Mouse (Mus musculus): Measurements from ENCODE around the gene Ninj2. TPM values are rescaled to one million over a fixed set of nuclear protein-coding genes. Genes with fewer than 3 reads are reported as not detected.

The Ninj2 gene
- polyA plus RNA-seq, 1 experiment from 2014 or later = not detected

DNA sequence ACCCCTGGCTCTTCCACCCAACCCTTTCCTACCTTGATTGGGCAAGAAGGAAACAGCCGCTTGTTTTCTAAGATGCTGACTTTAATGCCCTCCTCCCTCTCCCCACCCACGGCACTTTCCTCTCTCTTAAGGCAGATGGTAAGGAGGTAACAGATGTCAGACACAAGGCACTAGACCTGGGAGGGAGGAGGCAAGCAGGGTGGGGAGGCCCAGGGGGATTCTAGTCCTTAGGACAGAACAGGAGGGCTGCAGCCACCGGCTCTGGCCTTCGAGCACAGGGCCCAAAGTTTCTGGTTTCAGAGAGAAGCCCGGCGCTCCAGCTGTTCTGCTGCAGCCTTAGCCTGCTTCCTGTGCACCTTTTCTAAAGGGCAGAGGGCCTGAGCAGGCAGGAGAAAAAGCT is 108.8 kb downstream of the Ninj2 start:
- Histone ChIP-seq H3K4me2 (ENCODE audit: low read length) (no peak overlapping the region), H3K4me3 (ENCODE audit: control insufficient read depth in 1 of 2, insufficient read depth in 1 of 2, low read depth in 1 of 2, low read length in 2 of 2) (no peak overlapping the region), H3K36me3 (ENCODE audit: control insufficient read depth, insufficient read depth, low read length) (no peaks in the 10 kb centered on the region), H3K9ac (ENCODE audit: low read length) (no peak overlapping the region), H3K9me3 (ENCODE audit: control insufficient read depth, low read length) (no peaks in the 10 kb centered on the region), H3K4me1 (ENCODE audit: control insufficient read depth in 2 of 2, insufficient read depth in 2 of 2, low read length in 2 of 2) (no peaks in the 10 kb centered on the region), H3K27ac (replicated peaks in 1 of 2; ENCODE audit: control insufficient read depth in 1 of 2, insufficient read depth in 1 of 2, low read depth in 2 of 2, low read length in 2 of 2) (no peak overlapping the region), H3K27me3 (ENCODE audit: control insufficient read depth, insufficient read depth, low read length) (no peaks in the 10 kb centered on the region)
- ATAC-seq (ENCODE audit: insufficient number of reproducible peaks, insufficient read depth, low FRiP score, low read depth) = no peak
- WGBS = 66% methylated on average over 6 of the region's 6 CpGs

DNA sequence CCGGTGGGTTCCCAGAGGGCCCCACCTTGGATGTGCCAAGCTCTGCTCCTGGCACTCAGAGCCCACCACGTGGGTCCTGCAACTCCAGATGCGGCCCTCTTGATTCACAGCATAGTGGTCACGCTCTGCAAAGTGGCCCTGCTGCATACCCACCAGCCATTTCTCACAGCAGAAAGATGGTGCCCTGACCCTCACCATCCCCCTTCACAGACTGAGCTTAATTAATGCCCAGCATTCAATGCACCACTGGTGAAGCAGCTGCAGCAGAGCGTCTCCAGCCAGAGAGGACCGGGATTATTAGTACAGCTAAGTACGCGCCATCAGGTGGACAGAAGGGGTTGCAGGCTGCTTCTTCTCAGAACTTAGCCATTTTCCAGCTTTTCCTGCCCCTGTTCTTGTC is 109.3 kb downstream of the Ninj2 start:
- 87% methylated on average over 8 of the region's 8 CpGs for WGBS
- no peak overlapping the region for H3K27ac ChIP-seq (replicated peaks in 1 of 2; ENCODE audit: control insufficient read depth in 1 of 2, insufficient read depth in 1 of 2, low read depth in 2 of 2, low read length in 2 of 2)
- H3K36me3 ChIP-seq (ENCODE audit: control insufficient read depth, insufficient read depth, low read length) = no peaks in the 10 kb centered on the region
- H3K4me1 ChIP-seq (ENCODE audit: control insufficient read depth in 2 of 2, insufficient read depth in 2 of 2, low read length in 2 of 2) = no peaks in the 10 kb centered on the region
- no peak overlapping the region for H3K4me3 ChIP-seq (ENCODE audit: control insufficient read depth in 1 of 2, insufficient read depth in 1 of 2, low read depth in 1 of 2, low read length in 2 of 2)
- no peak overlapping the region for H3K9ac ChIP-seq (ENCODE audit: low read length)
- no peak for ATAC-seq (ENCODE audit: insufficient number of reproducible peaks, insufficient read depth, low FRiP score, low read depth)
- no peaks in the 10 kb centered on the region for H3K27me3 ChIP-seq (ENCODE audit: control insufficient read depth, insufficient read depth, low read length)
- H3K4me2 ChIP-seq (ENCODE audit: low read length) = no peak overlapping the region
- H3K9me3 ChIP-seq (ENCODE audit: control insufficient read depth, low read length) = no peaks in the 10 kb centered on the region

GRCm38 (mm10) chr6:120206586-120206985 is 113.4 kb downstream of the Ninj2 start:
- Histone ChIP-seq H3K9ac (ENCODE audit: low read length) (no peak overlapping the region), H3K4me2 (ENCODE audit: low read length) (no peak overlapping the region), H3K4me1 (ENCODE audit: control insufficient read depth in 2 of 2, insufficient read depth in 2 of 2, low read length in 2 of 2) (no peaks in the 10 kb centered on the region), H3K27ac (replicated peaks in 1 of 2; ENCODE audit: control insufficient read depth in 1 of 2, insufficient read depth in 1 of 2, low read depth in 2 of 2, low read length in 2 of 2) (no peak overlapping the region), H3K4me3 (ENCODE audit: control insufficient read depth in 1 of 2, insufficient read depth in 1 of 2, low read depth in 1 of 2, low read length in 2 of 2) (no peak overlapping the region), H3K9me3 (ENCODE audit: control insufficient read depth, low read length) (no peaks in the 10 kb centered on the region), H3K27me3 (ENCODE audit: control insufficient read depth, insufficient read depth, low read length) (no peaks in the 10 kb centered on the region), H3K36me3 (ENCODE audit: control insufficient read depth, insufficient read depth, low read length) (no peaks in the 10 kb centered on the region)
- no peak for ATAC-seq (ENCODE audit: insufficient number of reproducible peaks, insufficient read depth, low FRiP score, low read depth)
- WGBS = 74% methylated on average over 5 of the region's 5 CpGs

DNA sequence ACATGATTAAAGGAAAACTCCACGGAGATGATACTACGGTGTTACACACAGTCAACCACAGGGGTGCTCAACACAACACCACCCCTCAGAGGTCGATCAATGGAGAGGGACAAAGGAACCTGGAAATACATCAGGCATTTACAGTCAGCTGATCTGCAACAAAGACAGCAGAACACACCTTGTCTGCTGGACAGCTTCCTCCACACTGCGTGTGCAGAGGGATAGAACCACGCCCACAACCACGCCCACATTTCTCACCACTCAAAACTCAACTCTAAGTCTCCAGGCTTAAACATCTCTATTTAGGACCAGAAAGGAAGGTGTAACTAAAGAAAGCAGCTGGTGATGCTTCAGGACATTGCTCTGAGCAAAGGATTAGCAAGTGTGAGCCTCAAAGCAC is 118.4 kb downstream of the Ninj2 start:
- no peak for ATAC-seq (ENCODE audit: insufficient number of reproducible peaks, insufficient read depth, low FRiP score, low read depth)
- Histone ChIP-seq H3K4me3 (ENCODE audit: control insufficient read depth in 1 of 2, insufficient read depth in 1 of 2, low read depth in 1 of 2, low read length in 2 of 2) (no peak overlapping the region), H3K36me3 (ENCODE audit: control insufficient read depth, insufficient read depth, low read length) (no peaks in the 10 kb centered on the region), H3K9me3 (ENCODE audit: control insufficient read depth, low read length) (no peaks in the 10 kb centered on the region), H3K9ac (ENCODE audit: low read length) (no peak overlapping the region), H3K4me1 (ENCODE audit: control insufficient read depth in 2 of 2, insufficient read depth in 2 of 2, low read length in 2 of 2) (no peaks in the 10 kb centered on the region; a peak in 1 of 4 replicates), H3K27me3 (ENCODE audit: control insufficient read depth, insufficient read depth, low read length) (no peaks in the 10 kb centered on the region), H3K27ac (replicated peaks in 1 of 2; ENCODE audit: control insufficient read depth in 1 of 2, insufficient read depth in 1 of 2, low read depth in 2 of 2, low read length in 2 of 2) (no peak overlapping the region), H3K4me2 (ENCODE audit: low read length) (no peak overlapping the region)
- 78% methylated on average over 6 of the region's 6 CpGs for WGBS

DNA sequence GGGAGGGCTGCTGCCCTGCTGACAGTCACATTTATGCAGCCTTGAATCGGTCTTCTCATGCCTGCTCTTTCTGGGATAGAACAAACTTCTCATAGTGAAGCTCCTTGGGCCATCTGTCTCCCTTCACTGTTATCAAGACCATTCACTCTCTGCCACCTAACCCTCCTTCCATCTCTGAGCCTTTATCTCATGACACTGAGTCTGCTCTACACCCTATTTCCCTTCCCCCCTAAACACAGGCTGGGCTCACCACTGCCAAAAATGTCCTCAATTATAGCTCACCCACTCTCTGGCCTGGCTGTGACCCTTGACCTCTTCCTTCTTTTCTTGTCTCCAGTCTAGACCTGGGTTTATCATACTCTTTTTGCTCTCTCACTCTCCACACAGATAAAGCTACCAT is 123.6 kb downstream of the Ninj2 start:
- Histone ChIP-seq H3K4me2 (ENCODE audit: low read length) (no peak overlapping the region), H3K9ac (ENCODE audit: low read length) (no peak overlapping the region), H3K27me3 (ENCODE audit: control insufficient read depth, insufficient read depth, low read length) (no peaks in the 10 kb centered on the region), H3K9me3 (ENCODE audit: control insufficient read depth, low read length) (no peaks in the 10 kb centered on the region), H3K36me3 (ENCODE audit: control insufficient read depth, insufficient read depth, low read length) (no peaks in the 10 kb centered on the region), H3K27ac (replicated peaks in 1 of 2; ENCODE audit: control insufficient read depth in 1 of 2, insufficient read depth in 1 of 2, low read depth in 2 of 2, low read length in 2 of 2) (no peak overlapping the region), H3K4me3 (ENCODE audit: control insufficient read depth in 1 of 2, insufficient read depth in 1 of 2, low read depth in 1 of 2, low read length in 2 of 2) (no peak overlapping the region), H3K4me1 (ENCODE audit: control insufficient read depth in 2 of 2, insufficient read depth in 2 of 2, low read length in 2 of 2) (peaks cover 0 to under 1% of the 10 kb centered on the region in 2 experiments; a peak in 2 of 4 replicates)
- whole genome bisulfite sequencing = 23% methylated on average over 1 of the region's 1 CpGs
- no peak for ATAC-seq (ENCODE audit: insufficient number of reproducible peaks, insufficient read depth, low FRiP score, low read depth)

DNA sequence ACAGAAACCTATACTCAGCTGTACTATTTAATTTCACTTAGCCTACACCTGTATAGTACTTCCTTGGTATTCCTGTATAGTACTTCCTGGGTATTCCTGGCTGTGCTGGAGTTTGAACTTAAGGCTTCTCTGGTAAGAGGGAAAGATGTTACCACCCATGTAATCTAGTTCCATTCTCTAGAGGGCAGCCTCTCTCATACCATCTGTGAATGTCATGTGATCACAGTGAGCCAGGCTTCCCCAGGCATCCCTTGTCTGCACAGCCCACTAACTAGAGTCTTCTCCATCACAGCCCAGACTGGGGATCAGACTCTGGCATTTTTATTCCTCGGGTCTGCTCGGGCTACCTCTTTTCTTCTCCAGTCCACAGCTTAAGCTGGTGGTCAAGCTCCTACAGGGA is 126.1 kb downstream of the Ninj2 start:
- WGBS = 86% methylated on average over 2 of the region's 2 CpGs
- no peak overlapping the region for H3K9ac ChIP-seq (ENCODE audit: low read length)
- no peaks in the 10 kb centered on the region for H3K27me3 ChIP-seq (ENCODE audit: control insufficient read depth, insufficient read depth, low read length)
- H3K27ac ChIP-seq (replicated peaks in 1 of 2; ENCODE audit: control insufficient read depth in 1 of 2, insufficient read depth in 1 of 2, low read depth in 2 of 2, low read length in 2 of 2) = no peak overlapping the region
- H3K4me2 ChIP-seq (ENCODE audit: low read length) = no peak overlapping the region
- H3K4me3 ChIP-seq (ENCODE audit: control insufficient read depth in 1 of 2, insufficient read depth in 1 of 2, low read depth in 1 of 2, low read length in 2 of 2) = no peak overlapping the region
- peaks cover 4 to 8% of the 10 kb centered on the region in 2 experiments; a peak in 3 of 4 replicates for H3K4me1 ChIP-seq (ENCODE audit: control insufficient read depth in 2 of 2, insufficient read depth in 2 of 2, low read length in 2 of 2)
- no peaks in the 10 kb centered on the region for H3K9me3 ChIP-seq (ENCODE audit: control insufficient read depth, low read length)
- no peak for ATAC-seq (ENCODE audit: insufficient number of reproducible peaks, insufficient read depth, low FRiP score, low read depth)
- no peaks in the 10 kb centered on the region for H3K36me3 ChIP-seq (ENCODE audit: control insufficient read depth, insufficient read depth, low read length)

DNA sequence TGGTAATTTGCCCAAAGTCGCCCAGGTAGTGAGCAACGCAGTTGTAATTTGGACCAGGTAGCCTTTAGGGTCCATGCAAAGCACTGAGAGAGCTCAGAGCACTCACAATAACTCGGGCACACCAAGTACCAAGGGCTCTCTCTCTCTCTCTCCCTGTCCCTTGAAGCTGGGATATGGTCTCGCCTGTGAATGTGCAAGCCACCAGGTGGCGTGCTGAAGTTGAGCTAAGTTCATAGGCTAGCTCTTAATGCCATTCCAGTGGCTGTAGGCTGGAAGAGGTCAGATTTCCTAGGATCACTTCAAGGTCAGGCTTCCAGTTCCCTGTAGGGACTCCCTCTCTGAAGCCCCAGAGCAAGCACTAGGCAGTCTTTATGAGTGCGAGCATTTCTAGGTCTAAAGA is 129.5 kb downstream of the Ninj2 start:
- Histone ChIP-seq H3K27ac (replicated peaks in 1 of 2; ENCODE audit: control insufficient read depth in 1 of 2, insufficient read depth in 1 of 2, low read depth in 2 of 2, low read length in 2 of 2) (no peak overlapping the region), H3K4me2 (ENCODE audit: low read length) (no peak overlapping the region), H3K9ac (ENCODE audit: low read length) (no peak overlapping the region), H3K4me3 (ENCODE audit: control insufficient read depth in 1 of 2, insufficient read depth in 1 of 2, low read depth in 1 of 2, low read length in 2 of 2) (no peak overlapping the region), H3K27me3 (ENCODE audit: control insufficient read depth, insufficient read depth, low read length) (no peaks in the 10 kb centered on the region), H3K4me1 (ENCODE audit: control insufficient read depth in 2 of 2, insufficient read depth in 2 of 2, low read length in 2 of 2) (peaks cover 13 to 15% of the 10 kb centered on the region in 2 experiments), H3K9me3 (ENCODE audit: control insufficient read depth, low read length) (no peaks in the 10 kb centered on the region), H3K36me3 (ENCODE audit: control insufficient read depth, insufficient read depth, low read length) (no peaks in the 10 kb centered on the region)
- 29% methylated on average over 6 of the region's 6 CpGs for WGBS
- no peak for ATAC-seq (ENCODE audit: insufficient number of reproducible peaks, insufficient read depth, low FRiP score, low read depth)

GRCm38 (mm10) chr6:120225355-120225754 is 132.2 kb downstream of the Ninj2 start:
- Histone ChIP-seq H3K4me2 (ENCODE audit: low read length) (no peak overlapping the region), H3K4me1 (ENCODE audit: control insufficient read depth in 2 of 2, insufficient read depth in 2 of 2, low read length in 2 of 2) (peaks cover 13 to 15% of the 10 kb centered on the region in 2 experiments), H3K27me3 (ENCODE audit: control insufficient read depth, insufficient read depth, low read length) (no peaks in the 10 kb centered on the region), H3K9me3 (ENCODE audit: control insufficient read depth, low read length) (no peaks in the 10 kb centered on the region), H3K27ac (replicated peaks in 1 of 2; ENCODE audit: control insufficient read depth in 1 of 2, insufficient read depth in 1 of 2, low read depth in 2 of 2, low read length in 2 of 2) (no peak overlapping the region), H3K4me3 (ENCODE audit: control insufficient read depth in 1 of 2, insufficient read depth in 1 of 2, low read depth in 1 of 2, low read length in 2 of 2) (no peak overlapping the region), H3K9ac (ENCODE audit: low read length) (no peak overlapping the region), H3K36me3 (ENCODE audit: control insufficient read depth, insufficient read depth, low read length) (no peaks in the 10 kb centered on the region)
- 35% methylated on average over 6 of the region's 6 CpGs for WGBS
- ATAC-seq (ENCODE audit: insufficient number of reproducible peaks, insufficient read depth, low FRiP score, low read depth) = no peak
